Mouse (Mus musculus): ENCODE results near the gene BC016579.

BC016579 gene

GRCm38 (mm10) chr16:45640070-45640762 is 13.7 kb downstream of the BC016579 start:
- no peak for DNase-seq

- DNase-seq, result no peak
Measured at GRCm38 (mm10) chr16:45635826-45636225, 18.0 kb downstream of the BC016579 start.

- no peak for DNase-seq
Measured at GRCm38 (mm10) chr16:45632420-45632819, 21.4 kb downstream of the BC016579 start.

GRCm38 (mm10) chr16:45630347-45630960 is 23.4 kb downstream of the BC016579 start:
- peak; percentile 47 to 48 for DNase-seq

GRCm38 (mm10) chr16:45629497-45630105 is 24.3 kb downstream of the BC016579 start:
- no peak for DNase-seq

GRCm38 (mm10) chr16:45625342-45625741 is 28.5 kb downstream of the BC016579 start:
- no peak for DNase-seq

- DNase-seq, result no peak
Measured at GRCm38 (mm10) chr16:45624791-45625190, 29.1 kb downstream of the BC016579 start.

GRCm38 (mm10) chr16:45623230-45623629 is 30.6 kb downstream of the BC016579 start:
- no peak for DNase-seq

GRCm38 (mm10) chr16:45619751-45620375 is 34.0 kb downstream of the BC016579 start:
- no peak for DNase-seq

GRCm38 (mm10) chr16:45615944-45616343 is 37.9 kb downstream of the BC016579 start:
- no peak for DNase-seq

GRCm38 (mm10) chr16:45613247-45613646 is 40.6 kb downstream of the BC016579 start:
- DNase-seq, result no peak

GRCm38 (mm10) chr16:45610267-45610666 is 43.6 kb downstream of the BC016579 start, which contains the start of gene Gcsam:
Gene Gcsam (plus strand): TSS chr16:45610380.
- DNase-seq, result no peak

GRCm38 (mm10) chr16:45609300-45609699 is 44.6 kb downstream of the BC016579 start:
- DNase-seq, result peak in 1 of 2 experiments; percentile 24

GRCm38 (mm10) chr16:45608481-45608954 is 45.4 kb downstream of the BC016579 start:
- DNase-seq, result peak; percentile 8 to 35

- DNase-seq, result no peak
Measured at GRCm38 (mm10) chr16:45595494-45595893, 58.4 kb downstream of the BC016579 start.

GRCm38 (mm10) chr16:45593656-45594055 is 60.2 kb downstream of the BC016579 start:
- no peak for DNase-seq

GRCm38 (mm10) chr16:45582512-45582911 is 71.4 kb downstream of the BC016579 start:
- DNase-seq, result peak in 1 of 2 experiments; percentile 10

- DNase-seq, result no peak
Measured at GRCm38 (mm10) chr16:45579883-45580282, 74.0 kb downstream of the BC016579 start.
